Mouse (Mus musculus) MEL (cell line): Measurements from ENCODE around the gene Shisa9. TPM values are rescaled to one million over a fixed set of nuclear protein-coding genes. Genes with fewer than 3 reads are reported as not detected.

Experiments
- DNase-seq: peaks from one replicate; pipeline ENCODE4 v3.0.0; 2011; ENCODE audit warnings: low read depth, low spot score
- H3K27ac ChIP-seq: 2 replicates; pipeline ENCODE4 v1.5.1; 2012; ENCODE audit warnings: low read depth, mild to moderate bottlenecking, control low read depth, low read length, moderate library complexity; ENCODE audit not compliant: control insufficient read depth
- H3K27me3 ChIP-seq, 2 experiments: fragments of 150-350 bp in 1 of 2; sonication (generic) in 1 of 2; 2 replicates each; pipeline ENCODE4 v1.6.1; 2012; ENCODE audit warnings: low read length in 2 of 2, mild to moderate bottlenecking in 2 of 2, improper control_type of control experiment in 1 of 2, moderate library complexity in 1 of 2; ENCODE audit not compliant: insufficient read depth in 2 of 2, control insufficient read depth in 1 of 2
- H3K36me3 ChIP-seq, 2 experiments: 2 replicates each; pipeline ENCODE4 v1.6.1; 2012 to 2014; ENCODE audit warnings: low read length in 2 of 2, improper control_type of control experiment in 1 of 2, inconsistent platforms in 1 of 2, mild to moderate bottlenecking in 1 of 2; ENCODE audit not compliant: insufficient read depth in 2 of 2, control insufficient read depth in 1 of 2
- H3K4me1 ChIP-seq, 2 experiments: fragments of 150-350 bp in 1 of 2; sonication (generic) in 1 of 2; 2 replicates each; pipeline ENCODE4 v1.6.1; 2012; ENCODE audit warnings: low read length in 2 of 2, improper control_type of control experiment in 1 of 2, mild to moderate bottlenecking in 1 of 2; ENCODE audit not compliant: insufficient read depth in 2 of 2, control insufficient read depth in 1 of 2
- H3K4me3 ChIP-seq, 2 experiments: fragments of 150-350 bp in 1 of 2; sonication (generic) in 1 of 2; 2 replicates each; pipeline ENCODE4 v1.5.1; 2012; ENCODE audit warnings: low read depth in 2 of 2, low read length in 2 of 2, mild to moderate bottlenecking in 2 of 2, moderate library complexity in 2 of 2, control low read depth in 1 of 2, improper control_type of control experiment in 1 of 2; ENCODE audit not compliant: control insufficient read depth in 1 of 2, insufficient read depth in 1 of 2
- H3K79me2 ChIP-seq: 2 replicates; pipeline ENCODE4 v1.6.1; 2012; ENCODE audit warnings: mild to moderate bottlenecking, low read length, moderate library complexity; ENCODE audit not compliant: control insufficient read depth, poor library complexity, insufficient read depth
- H3K9ac ChIP-seq: 2 replicates; pipeline ENCODE4 v1.6.1; 2012; ENCODE audit warnings: low read depth, mild to moderate bottlenecking, control low read depth, low read length, moderate library complexity; ENCODE audit not compliant: control insufficient read depth, poor library complexity, severe bottlenecking
- H3K9me3 ChIP-seq: fragments of 150-350 bp; sonication (generic); replicated peaks from 2 replicates; pipeline ENCODE4 v1.6.1; 2012; ENCODE audit warnings: mild to moderate bottlenecking, low read length, improper control_type of control experiment, moderate library complexity; ENCODE audit not compliant: insufficient read depth
- BHLHE40 ChIP-seq: IDR thresholded peaks from 2 replicates; pipeline ENCODE4 v1.6.1; 2012; ENCODE audit warnings: low read depth, mild to moderate bottlenecking, inconsistent platforms, low read length, improper control_type of control experiment, borderline replicate concordance
- CHD1 ChIP-seq: IDR thresholded peaks from 2 replicates; pipeline ENCODE4 v1.6.1; 2012; ENCODE audit warnings: low read depth, mild to moderate bottlenecking, inconsistent platforms, low read length, improper control_type of control experiment
- CHD2 ChIP-seq: IDR thresholded peaks from 2 replicates; pipeline ENCODE4 v1.6.1; 2011; ENCODE audit warnings: low read length, improper control_type of control experiment
- CTCF ChIP-seq, 3 experiments: IDR thresholded peaks in 2 of 3; conservative IDR thresholded peaks in 1 of 3; 2 replicates each; pipeline ENCODE4 v1.5.1; 2011 to 2012; ENCODE audit warnings: low read length in 3 of 3, low read depth in 2 of 3, mild to moderate bottlenecking in 2 of 3, improper control_type of control experiment in 1 of 3, inconsistent platforms in 1 of 3, mixed read lengths in 1 of 3, moderate library complexity in 1 of 3; ENCODE audit not compliant: control insufficient read depth in 1 of 3, insufficient read depth in 1 of 3, poor library complexity in 1 of 3, severe bottlenecking in 1 of 3
- JUND ChIP-seq: IDR thresholded peaks from 2 replicates; pipeline ENCODE4 v1.6.1; 2011; ENCODE audit warnings: low read depth, mild to moderate bottlenecking, improper control_type of control experiment, low read length
- KAT2A ChIP-seq: conservative IDR thresholded peaks from 2 replicates; pipeline ENCODE4 v1.6.1; 2012; ENCODE audit warnings: low read depth, low read length, improper control_type of control experiment, inconsistent platforms
- MAFK ChIP-seq: IDR thresholded peaks from 2 replicates; pipeline ENCODE4 v1.6.1; 2011; ENCODE audit warnings: low read depth, mild to moderate bottlenecking, low read length, improper control_type of control experiment, borderline replicate concordance
- MAX ChIP-seq: IDR thresholded peaks from 2 replicates; pipeline ENCODE4 v1.6.1; 2011; ENCODE audit warnings: low read length, improper control_type of control experiment
- MAZ ChIP-seq: IDR thresholded peaks from 2 replicates; pipeline ENCODE4 v1.6.1; 2012; ENCODE audit warnings: low read depth, mild to moderate bottlenecking, inconsistent platforms, low read length, improper control_type of control experiment
- MXI1 ChIP-seq: IDR thresholded peaks from 2 replicates; pipeline ENCODE4 v1.6.1; 2011; ENCODE audit warnings: mild to moderate bottlenecking, low read depth, low read length, improper control_type of control experiment
- MYB ChIP-seq: IDR thresholded peaks from 2 replicates; pipeline ENCODE4 v1.6.1; 2011; ENCODE audit warnings: mild to moderate bottlenecking, low read depth, low read length, improper control_type of control experiment
- NRF1 ChIP-seq: IDR thresholded peaks from 2 replicates; pipeline ENCODE4 v1.6.1; 2014; ENCODE audit warnings: low read depth, mild to moderate bottlenecking, inconsistent platforms, low read length, improper control_type of control experiment, moderate library complexity; ENCODE audit not compliant: poor library complexity, insufficient read depth, severe bottlenecking
- POLR2A ChIP-seq, 2 experiments: IDR thresholded peaks; 2 replicates each; pipeline ENCODE4 v1.6.1; 2011 to 2012; ENCODE audit warnings: low read length in 2 of 2, mild to moderate bottlenecking in 2 of 2, control low read depth in 1 of 2, improper control_type of control experiment in 1 of 2, low read depth in 1 of 2, moderate library complexity in 1 of 2; ENCODE audit not compliant: control insufficient read depth in 1 of 2, insufficient read depth in 1 of 2, poor library complexity in 1 of 2
- POLR2AphosphoS2 ChIP-seq: IDR thresholded peaks from 2 replicates; pipeline ENCODE4 v1.6.1; 2011; ENCODE audit warnings: low read length, improper control_type of control experiment
- RCOR1 ChIP-seq: IDR thresholded peaks from 2 replicates; pipeline ENCODE4 v1.6.1; 2012; ENCODE audit warnings: low read depth, mild to moderate bottlenecking, inconsistent platforms, low read length, improper control_type of control experiment
- TAL1 ChIP-seq: IDR thresholded peaks from 2 replicates; pipeline ENCODE4 v1.6.1; 2012; ENCODE audit warnings: mild to moderate bottlenecking, inconsistent platforms, low read length, moderate library complexity, mixed read lengths
- TBP ChIP-seq: IDR thresholded peaks from 2 replicates; pipeline ENCODE4 v1.8.0; 2011; ENCODE audit warnings: low read depth, low read length, improper control_type of control experiment
- UBTF ChIP-seq: IDR thresholded peaks from 2 replicates; pipeline ENCODE4 v1.6.1; 2012; ENCODE audit warnings: low read depth, mild to moderate bottlenecking, inconsistent platforms, low read length, improper control_type of control experiment, moderate library complexity, borderline replicate concordance; ENCODE audit not compliant: insufficient read depth
- USF2 ChIP-seq, 2 experiments: IDR thresholded peaks; 2 replicates each; pipeline ENCODE4 v1.6.1; 2011 to 2012; ENCODE audit warnings: improper control_type of control experiment in 2 of 2, low read length in 2 of 2, borderline replicate concordance in 1 of 2, inconsistent platforms in 1 of 2, low read depth in 1 of 2, mild to moderate bottlenecking in 1 of 2; ENCODE audit not compliant: insufficient read depth in 1 of 2
- ZMIZ1 ChIP-seq: IDR thresholded peaks from 2 replicates; pipeline ENCODE4 v1.6.1; 2012; ENCODE audit warnings: low read depth, mild to moderate bottlenecking, inconsistent platforms, low read length, improper control_type of control experiment, moderate library complexity
- polyA plus RNA-seq, 2 experiments: library from polyadenylated mRNA; stranded (reverse) in 1 of 2; unstranded in 1 of 2; fragments of >175 nt in 1 of 2; fragments of >200 nt in 1 of 2; gene quantifications; 2 replicates each; pipeline versions ENCODE4 v1.2.1 to v1.2.4; 2012; ENCODE audit warnings: low replicate concordance in 2 of 2, low read depth in 1 of 2; ENCODE audit not compliant: insufficient read length in 2 of 2, insufficient read depth in 1 of 2, missing spikeins in 1 of 2
- total RNA-seq: library from RNA; depleted of rRNA; stranded (reverse); fragments of 300-350 nt; gene quantifications from 2 replicates; pipeline ENCODE4 v1.2.3, GENCODE M21; 2012

Shisa9 gene
- total and polyA plus RNA-seq, 3 experiments, result not detected

- H3K79me2 ChIP-seq, result no peaks in the 10 kb centered on the region
- H3K27ac ChIP-seq, result no peak overlapping the region
- H3K4me3 ChIP-seq, result no peak overlapping the region
- H3K9me3 ChIP-seq, result no peaks in the 10 kb centered on the region
- TF ChIP-seq POLR2AphosphoS2 (no peak), TAL1 (no peak)
- DNase-seq, result no peak
- H3K36me3 ChIP-seq, result no peaks in the 10 kb centered on the region
- no peak overlapping the region for H3K9ac ChIP-seq
- no peaks in the 10 kb centered on the region for H3K4me1 ChIP-seq
- no peaks in the 10 kb centered on the region for H3K27me3 ChIP-seq
These were observed 21.3 kb downstream of the Shisa9 start for GRCm38 (mm10) chr16:12005177-12005576.

DNA sequence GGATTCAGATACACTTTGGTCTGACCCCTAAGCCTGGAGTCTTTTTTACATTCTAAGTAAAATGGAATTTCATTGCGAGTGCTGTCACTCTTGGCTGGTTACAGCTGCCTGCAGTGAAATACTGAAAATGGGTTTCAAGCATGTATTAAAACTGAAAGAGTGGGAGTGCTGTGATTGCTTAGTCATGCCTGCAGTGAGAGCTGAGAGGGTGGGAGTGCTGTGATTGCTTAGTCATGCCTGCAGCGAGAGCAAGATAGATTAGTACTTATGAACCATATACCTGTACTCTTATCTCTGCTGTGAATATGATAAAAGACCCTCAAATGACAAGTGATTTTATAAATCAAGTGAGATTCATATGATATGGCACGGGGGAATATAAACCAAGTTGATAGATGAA, 26.2 kb downstream of the Shisa9 start:
- H3K79me2 ChIP-seq, result no peaks in the 10 kb centered on the region
- no peak overlapping the region for H3K27ac ChIP-seq
- H3K4me1 ChIP-seq, result no peaks in the 10 kb centered on the region

GRCm38 (mm10) chr16:12012747-12013146, 28.8 kb downstream of the Shisa9 start:
- no peak overlapping the region for H3K4me3 ChIP-seq
- TF ChIP-seq TBP (no peak), RCOR1 (no peak), UBTF (no peak), JUND (no peak), CHD2 (no peak), USF2 (IDR thresholded peaks at IDR 0.05; ENCODE audit: borderline replicate concordance in 1 of 2, insufficient read depth in 1 of 2, low read depth in 1 of 2, low read length in 2 of 2) (no peak), CHD1 (no peak), MAZ (no peak), POLR2A (IDR thresholded peaks at IDR 0.05; ENCODE audit: control insufficient read depth in 1 of 2, insufficient read depth in 1 of 2, low read depth in 1 of 2, low read length in 2 of 2, poor library complexity in 1 of 2) (no peak), BHLHE40 (no peak), MXI1 (no peak), MAFK (no peak), KAT2A (no peak), MYB (no peak), MAX (no peak), NRF1 (no peak), ZMIZ1 (no peak), POLR2AphosphoS2 (no peak)
- TF ChIP-seq, all 39 proteins: peak for 0
- Histone ChIP-seq H3K9me3 (no peaks in the 10 kb centered on the region), H3K9ac (no peak overlapping the region), H3K27ac (no peak overlapping the region), H3K79me2 (no peaks in the 10 kb centered on the region), H3K27me3 (no peaks in the 10 kb centered on the region), H3K4me1 (no peaks in the 10 kb centered on the region), H3K36me3 (no peaks in the 10 kb centered on the region)
- DNase-seq, result no peak

More for the DNA sequence above, 26.2 kb downstream of the Shisa9 start:
- no peak for TF ChIP-seq RCOR1
- TF ChIP-seq CTCF (IDR thresholded peaks at IDR 0.05 in 2 of 3, conservative IDR thresholded peaks at IDR 0.05 in 1 of 3; ENCODE audit: control insufficient read depth in 1 of 3, insufficient read depth in 1 of 3, low read depth in 2 of 3, low read length in 3 of 3, poor library complexity in 1 of 3, severe bottlenecking in 1 of 3), result no peak
- no peak overlapping the region for H3K4me3 ChIP-seq
- no peaks in the 10 kb centered on the region for H3K27me3 ChIP-seq
- no peaks in the 10 kb centered on the region for H3K9me3 ChIP-seq
- H3K9ac ChIP-seq, result no peak overlapping the region
- DNase-seq, result no peak
- H3K36me3 ChIP-seq, result no peaks in the 10 kb centered on the region
